Mouse (Mus musculus) E14TG2a.4 (cell line): ENCODE data around the gene Apip.

Experiments used
- CTCF ChIP-seq: conservative IDR thresholded peaks from 2 replicates; pipeline ENCODE4 v1.5.1; 2014; ENCODE audit warnings: low read length
- NANOG ChIP-seq: IDR thresholded peaks from 2 replicates; pipeline ENCODE4 v1.6.1; 2014; ENCODE audit warnings: borderline replicate concordance, low read length, mixed read lengths
- POU5F1 ChIP-seq: IDR thresholded peaks from 2 replicates; pipeline ENCODE4 v1.6.1; 2014; ENCODE audit warnings: low read length, borderline replicate concordance

DNA sequence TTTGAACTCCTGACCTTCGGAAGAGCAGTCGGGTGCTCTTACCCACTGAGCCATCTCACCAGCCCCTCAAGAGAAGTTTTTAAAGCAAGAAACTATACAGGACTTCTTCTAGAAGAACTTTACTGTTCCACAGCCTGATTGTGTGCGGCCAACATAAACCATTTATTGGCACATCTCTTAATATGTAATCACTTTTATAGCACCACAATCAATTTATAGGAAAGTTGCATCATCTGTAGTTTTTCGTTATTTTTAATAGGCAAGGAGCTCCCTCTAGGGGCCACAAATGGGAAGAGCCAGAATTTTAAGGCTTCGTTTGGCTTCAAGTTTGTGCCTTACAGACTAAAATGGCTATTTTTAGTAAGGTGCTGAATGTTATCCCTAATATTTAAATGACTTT lies 11.0 kb downstream of the Apip start:
- TF ChIP-seq CTCF (peak; percentile 58), NANOG (no peak), POU5F1 (no peak)
